Mouse (Mus musculus): ENCODE data around the gene Adarb1. TPM values are rescaled to one million over a fixed set of nuclear protein-coding genes. Genes with fewer than 3 reads are reported as not detected.
A peak's percentile ranks its signal among the peaks of the same experiment; 100 is the strongest.
"Not testable (repeated sequence)": the region's sequence is repeated elsewhere in the genome, so short reads cannot be mapped to it uniquely, and the experiment has no call there.

Gene Adarb1
- total and polyA plus RNA-seq, 3 experiments, result 11.3 to 23.5 (median 14.4) TPM

DNA sequence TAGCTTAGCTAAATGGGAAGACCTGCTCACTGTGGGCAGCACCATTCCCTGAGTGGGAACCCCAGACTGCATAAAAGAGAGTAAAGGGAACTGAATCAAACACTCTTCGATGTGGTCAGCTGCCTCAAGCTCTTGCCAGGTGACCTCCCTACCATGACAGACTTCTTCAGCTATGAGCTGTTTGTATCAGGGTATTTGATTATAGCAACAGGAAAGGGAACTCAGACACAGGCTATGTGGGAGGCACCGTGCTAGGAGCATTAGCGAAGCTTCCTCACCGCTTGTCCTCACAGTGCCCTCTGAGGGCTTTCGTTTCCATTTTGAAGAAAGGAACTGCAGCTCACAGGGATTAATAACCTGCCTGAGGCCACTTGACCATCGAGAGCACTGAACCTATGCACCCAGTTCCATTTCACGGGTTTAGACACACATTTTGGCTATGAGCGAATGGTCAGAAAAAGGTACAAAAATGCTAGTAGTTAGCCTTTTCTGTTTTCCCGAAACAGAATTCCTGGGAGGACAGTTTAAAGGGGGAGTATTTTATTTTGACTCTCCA is 103.3 kb downstream of the Adarb1 start:
- DNase-seq, result no peak

DNA sequence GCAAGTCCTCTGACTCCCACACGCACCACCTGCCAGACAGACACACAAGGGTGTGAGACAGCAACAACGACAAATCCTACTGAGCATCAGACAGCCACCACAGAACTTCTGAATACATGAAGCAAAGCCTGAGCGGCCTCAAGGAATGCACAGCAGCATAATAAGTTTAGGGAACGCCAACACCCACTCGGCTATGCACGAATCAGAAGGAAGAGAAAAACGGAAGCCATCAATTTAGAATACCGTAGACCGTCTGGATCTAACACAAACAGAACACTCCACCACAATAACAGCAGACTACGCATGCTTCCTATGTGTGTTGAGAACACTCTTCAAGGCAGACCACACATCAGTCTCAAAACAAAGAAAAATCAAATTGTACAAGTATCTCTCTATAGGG is 109.1 kb downstream of the Adarb1 start:
- DNase-seq, result no peak

DNA sequence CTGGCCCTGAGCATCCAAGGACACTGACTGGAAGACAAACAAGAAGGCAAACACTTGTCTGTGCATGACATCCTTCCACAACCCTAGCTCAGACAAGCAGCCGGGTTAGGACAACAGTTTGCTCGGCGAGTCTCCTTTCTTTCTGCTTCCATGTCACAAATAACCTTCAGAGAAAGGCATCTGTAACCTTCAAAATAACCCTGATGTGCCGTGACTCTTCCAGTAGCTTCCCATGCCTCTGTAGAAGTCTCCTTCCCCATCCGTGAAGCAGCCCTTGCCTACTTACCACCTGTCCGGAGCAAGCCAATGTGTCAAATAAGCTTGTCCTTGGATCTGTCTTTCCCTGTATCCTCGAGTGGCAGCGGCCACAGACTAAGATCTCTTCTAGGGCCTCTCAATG is 112.3 kb downstream of the Adarb1 start:
- peak; percentile 8 for DNase-seq

DNA sequence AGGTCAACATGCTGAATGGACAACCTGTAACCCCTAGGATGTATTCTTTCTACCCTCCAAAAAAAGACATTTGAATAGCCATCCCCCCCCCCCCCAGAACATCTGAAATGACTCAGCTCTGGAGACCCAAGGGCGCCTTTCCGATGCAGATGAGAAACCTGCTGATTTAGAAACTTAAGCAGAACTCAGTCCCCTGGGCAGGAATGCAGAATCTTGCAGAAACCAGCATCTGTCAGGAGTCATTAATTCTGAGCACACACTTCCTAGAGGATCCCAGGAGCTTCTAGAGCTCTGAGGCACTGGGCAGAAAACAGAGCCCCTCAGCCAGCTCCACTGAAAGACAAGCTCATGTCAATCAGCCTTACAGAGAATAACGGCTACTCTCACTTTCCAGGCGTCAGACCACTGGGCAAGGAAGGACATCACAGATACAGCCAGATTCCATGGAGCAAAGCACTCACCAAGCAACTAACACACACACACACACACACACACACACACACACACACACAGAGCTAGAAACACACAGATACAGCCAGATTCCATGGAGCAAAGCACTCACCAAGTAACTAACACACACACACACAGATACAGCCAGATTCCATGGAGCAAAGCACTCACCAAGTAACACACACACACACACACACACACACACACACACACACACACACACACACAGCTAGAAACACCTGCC is 113.1 kb downstream of the Adarb1 start:
- no peak for DNase-seq

DNA sequence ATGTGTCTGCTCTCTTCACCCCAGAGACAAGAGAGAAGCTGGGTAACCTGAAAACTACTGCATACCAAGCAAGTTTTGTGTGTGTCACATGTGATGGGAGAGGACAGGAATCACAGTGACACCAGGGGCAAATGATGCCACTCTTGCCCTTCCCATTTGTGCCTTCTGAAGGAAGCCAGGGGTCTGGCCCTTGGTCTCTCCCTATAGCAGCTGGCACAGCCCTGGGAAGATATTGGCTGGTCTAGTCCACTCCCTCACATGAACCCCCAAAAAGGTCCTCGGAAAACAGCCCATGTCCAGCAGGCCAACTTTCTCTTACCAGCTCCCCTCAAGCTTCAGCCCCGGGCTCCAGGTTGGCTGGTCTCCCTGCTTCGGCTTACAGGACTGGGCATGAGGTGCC is 113.7 kb downstream of the Adarb1 start:
- no peak for DNase-seq

DNA sequence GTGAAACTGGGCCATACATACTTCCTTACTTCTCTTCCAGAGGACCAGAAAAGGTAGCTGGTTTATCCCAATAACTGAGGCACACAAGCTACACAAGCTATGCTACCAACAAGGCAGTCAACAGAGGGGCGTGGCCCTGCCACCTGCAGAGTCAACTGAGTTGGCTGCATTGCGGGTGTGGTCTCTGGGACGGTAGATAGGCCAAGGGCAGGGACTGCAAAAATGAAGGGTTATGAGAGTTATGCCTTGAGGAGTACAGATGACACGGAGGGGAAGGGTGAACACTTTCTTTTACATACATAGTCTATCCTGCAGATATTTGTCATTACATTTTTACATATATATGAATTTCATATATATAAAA is 117.2 kb downstream of the Adarb1 start:
- DNase-seq, result no peak

DNA sequence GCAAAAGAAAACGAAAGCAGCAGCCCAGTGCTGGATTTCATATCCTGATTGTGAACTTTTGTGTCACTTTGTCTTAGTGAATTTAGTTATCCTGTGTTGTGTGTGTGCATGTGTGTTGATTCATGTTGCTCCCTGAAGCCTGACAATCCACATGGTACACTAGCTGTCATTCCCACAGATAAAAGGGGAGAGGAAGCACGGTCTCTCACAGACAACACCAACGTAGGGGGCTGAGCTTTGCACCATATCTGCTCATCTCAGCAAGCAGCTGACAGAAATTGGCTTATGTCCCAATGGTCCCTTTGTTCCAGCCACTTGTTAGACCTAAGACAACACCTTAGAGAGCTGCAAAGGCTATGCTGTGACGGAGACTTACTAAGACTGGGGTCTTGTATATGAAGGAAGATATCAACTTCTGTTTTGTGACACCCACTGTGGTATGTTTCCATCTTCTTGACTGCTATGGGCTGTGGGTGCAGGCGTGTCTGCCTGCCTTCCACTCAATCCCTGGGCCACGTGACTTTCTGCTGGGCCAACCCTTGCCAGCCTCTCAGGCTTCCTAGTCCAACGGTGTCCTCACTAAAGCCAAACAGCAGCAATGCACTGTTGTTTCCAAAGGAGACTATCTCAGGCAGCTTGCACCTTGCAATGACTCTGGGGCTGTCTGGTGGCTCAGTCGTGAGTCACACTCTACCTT is 117.7 kb downstream of the Adarb1 start:
- no peak for DNase-seq

DNA sequence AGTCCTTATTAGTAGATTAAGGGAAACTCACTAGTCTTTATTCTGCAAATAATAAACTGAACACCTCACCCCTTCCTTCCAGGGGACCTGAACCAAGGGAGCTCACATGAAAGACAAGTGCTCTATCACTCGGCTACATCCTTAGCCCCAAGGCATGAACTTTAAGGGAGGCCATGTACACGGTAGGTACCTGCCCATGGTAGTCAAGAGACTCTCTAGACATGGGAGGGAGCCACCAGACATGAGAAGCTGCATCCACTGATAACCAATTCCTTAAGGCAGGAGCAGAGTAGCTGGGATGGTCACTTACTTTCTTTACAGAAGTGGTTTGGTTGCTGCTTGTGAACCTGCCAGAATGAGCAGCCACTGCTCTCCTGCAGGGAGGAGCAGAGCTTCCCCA is 118.9 kb downstream of the Adarb1 start:
- no peak for DNase-seq

DNA sequence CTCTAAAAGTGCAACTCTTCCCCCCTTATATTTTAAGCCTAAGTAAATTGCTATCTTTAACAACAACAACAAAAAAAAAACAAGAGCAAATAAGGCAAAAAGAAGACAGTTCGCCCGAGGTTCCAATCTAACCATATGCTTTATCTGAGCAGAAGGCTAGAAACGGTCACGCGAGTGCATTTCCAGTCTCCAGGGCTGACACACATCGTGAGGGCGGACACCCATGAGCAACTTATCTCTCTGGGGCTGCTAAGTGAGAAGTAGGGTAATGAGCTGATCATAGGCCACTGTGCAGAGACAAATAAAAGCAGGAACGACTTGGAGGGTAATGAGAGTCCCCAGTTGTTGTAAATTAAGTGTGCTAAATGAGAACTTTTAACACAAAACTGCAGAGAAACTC is 119.4 kb downstream of the Adarb1 start:
- no peak for DNase-seq

DNA sequence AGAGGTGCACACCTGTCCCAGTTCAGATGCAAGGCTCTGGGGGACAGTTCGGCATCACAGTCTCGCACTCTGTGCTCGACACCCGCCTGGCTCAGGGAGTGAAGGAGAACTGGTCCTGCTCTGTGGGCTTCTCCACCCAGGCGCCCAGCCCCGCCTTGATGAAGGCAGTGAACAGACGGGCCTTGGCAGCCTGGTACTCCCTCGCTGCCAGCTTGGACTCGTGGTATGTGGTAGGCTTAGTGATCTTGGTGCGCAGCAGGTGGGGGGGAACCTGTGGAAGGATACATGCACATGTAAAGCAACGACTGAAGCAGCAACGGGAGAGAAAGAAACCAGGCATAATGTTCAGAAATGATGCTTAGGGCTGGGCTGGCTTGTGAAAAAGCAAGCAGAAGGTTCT is 123.4 kb downstream of the Adarb1 start:
- DNase-seq, result no peak

DNA sequence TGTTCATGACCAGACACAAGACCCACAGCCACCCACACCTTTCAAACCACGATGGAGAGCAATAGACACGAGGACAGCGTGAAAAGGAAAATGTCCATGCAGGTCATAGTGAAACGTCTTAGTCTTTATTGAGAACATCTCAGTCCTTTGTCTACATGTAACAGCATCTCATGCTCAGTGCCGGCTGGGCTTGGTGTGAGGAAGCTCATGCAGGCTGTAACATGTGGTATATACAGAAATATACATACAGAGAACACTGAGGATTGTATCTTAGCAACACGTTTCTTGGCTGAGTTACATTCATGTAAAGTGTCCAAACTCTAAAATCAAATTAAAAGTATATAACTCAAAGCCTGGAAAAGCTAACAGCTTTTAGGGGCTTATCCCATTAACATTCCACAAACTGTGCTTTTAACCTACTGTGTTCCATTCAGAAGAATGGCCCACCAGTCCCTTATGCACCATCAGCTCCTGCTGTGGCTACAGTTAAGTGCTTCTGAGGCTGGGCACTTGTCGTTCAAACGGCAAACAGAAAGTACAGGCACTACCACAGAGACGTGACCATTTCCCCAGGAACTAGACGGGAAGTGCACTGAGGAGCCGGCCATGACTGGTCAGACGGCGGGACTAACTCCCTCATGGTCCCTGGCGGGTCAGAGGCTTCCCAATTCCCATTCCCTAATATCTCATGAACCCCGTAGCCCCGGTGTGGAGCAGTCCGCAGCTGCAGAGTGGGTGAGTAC is 127.3 kb downstream of the Adarb1 start:
- DNase-seq, result no peak

DNA sequence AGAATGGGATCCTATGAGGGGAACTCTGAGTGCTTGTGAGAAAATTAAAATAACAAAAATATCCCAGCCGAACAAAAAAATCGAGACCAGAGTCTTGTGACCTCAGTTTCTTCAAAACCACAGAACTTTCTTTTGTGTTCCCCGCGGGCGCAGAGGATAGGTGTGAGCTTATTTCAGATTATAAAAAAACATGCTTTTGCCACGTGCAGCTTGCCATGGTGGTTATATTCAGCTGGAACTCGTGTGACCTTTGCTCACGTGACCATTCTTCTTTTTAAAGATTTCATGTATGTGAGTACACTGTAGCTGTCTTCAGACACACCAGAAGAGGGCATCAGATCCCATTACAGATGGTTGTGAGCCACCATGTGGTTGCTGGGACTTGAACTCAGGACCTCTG is 128.5 kb downstream of the Adarb1 start:
- no peak for DNase-seq

DNA sequence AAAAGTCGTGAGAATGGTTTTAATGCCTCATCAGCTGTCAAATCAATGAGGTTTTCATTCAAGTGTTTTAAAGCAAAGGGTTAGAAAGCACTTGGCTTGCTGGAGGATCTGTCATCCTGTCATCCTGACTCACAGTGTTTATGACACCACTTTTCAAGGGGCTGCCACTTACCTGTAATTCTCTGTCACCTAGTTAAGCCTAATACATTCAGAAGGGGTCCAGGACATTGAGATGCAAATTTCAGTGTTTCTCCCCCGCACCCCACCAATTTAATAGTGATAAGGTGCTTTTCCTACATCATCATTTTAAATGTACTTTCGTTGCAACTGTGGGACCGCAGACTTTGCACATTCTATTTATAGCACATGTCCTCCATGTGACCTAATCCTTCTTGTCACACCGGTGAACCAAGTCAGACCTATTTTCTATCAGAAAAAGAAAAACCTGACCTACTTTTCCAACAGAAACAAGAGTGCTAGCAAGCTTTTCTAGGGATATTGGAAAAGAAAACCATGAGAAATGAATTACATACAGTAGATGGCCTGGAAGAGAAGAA is 129.4 kb downstream of the Adarb1 start:
- DNase-seq, result no peak

DNA sequence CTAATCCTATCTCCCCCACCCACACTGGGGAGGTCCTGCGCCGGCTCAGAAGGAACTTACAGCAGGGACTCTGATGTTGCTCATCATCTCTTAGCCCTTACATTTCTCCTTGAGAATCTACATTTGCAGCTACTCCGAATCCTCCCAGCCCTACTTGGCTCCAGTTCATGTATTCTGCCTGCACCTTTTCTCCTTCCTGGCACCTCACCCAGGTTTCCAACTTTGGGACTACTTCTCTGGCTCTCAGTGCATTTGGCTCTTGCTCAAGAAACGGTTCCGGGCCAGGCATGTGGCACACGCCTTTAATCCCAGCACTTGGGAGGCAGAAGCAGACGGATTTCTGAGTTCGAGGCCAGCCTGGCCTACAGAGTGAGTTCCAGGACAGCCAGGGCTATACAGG is 130.4 kb downstream of the Adarb1 start:
- DNase-seq, result no peak

DNA sequence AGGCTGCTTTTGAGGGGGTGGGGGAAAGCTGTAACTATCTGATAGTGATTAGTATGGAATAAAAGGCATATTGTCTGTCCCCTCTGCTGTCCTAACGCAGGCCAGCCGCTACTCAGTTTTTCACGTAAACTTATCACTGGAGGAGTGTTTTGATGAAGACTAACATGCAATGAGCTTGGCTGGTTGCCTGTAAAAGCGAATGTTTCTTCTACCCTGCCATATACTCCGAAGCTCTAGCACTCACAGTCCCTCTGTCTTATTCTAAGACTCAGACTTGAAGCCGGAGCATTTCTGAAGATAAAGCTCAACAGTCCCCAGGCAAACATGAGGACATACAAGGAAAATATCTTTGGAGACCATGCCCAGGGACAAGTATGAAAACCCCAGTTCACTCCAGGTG is 133.2 kb downstream of the Adarb1 start:
- DNase-seq, result no peak

DNA sequence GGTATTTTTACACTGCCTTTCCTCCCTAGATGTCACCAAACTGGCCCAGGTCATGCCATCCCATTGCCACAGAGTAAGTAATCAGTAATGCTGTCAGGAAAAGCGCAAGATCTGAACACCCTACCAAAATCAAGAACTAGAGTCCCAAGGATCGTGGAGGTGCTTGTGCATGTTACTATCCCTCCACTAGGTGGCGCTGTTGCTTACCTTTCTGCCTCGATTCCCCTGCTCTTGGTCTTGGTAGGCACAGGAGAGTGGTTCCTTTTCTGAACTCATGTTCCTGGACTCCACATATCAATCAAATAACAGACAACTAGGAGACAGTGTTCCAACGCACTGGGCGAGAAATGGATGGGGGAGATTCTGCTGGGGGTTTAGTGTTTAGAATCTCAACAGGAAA is 135.2 kb downstream of the Adarb1 start:
- peak; percentile 53 for DNase-seq

DNA sequence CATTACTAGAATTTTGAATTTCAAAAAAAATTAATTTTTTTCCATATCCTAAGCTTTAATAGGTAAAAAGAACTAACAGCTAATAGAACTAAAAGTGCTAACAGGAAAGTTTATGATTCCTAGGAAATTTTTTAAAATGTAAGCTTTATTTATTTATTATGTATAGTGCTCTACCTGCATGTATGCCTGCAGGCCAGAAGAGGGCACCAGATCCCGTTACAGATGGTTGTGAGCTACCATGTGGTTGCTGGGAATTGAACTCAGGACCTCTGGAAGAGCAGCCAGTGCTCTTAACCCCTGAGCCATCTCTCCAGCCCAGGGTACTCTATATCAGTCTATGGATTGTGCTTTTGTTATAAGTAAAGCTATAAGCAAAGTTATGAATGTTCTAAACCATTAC is 136.0 kb downstream of the Adarb1 start:
- not testable (repeated sequence) for DNase-seq

DNA sequence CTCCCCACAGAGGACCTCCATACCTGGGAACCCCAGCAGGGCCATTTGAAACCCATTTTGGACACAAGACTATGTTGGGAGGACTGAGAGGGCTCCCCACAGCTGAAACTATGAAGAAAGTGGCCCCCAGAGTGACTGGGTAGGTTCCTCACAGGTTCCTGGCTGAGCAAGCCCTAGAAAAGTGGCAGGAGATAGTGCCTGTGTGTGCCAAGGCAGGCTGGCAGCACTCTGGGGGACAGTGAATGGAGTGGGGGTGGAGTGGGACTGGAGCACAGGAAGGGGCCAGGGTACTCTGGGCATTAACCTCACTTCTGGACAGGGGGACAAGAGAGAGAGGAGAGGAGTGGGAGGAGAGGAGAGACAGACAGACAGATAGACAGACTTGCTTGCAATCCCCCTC is 144.3 kb downstream of the Adarb1 start:
- DNase-seq, result no peak

DNA sequence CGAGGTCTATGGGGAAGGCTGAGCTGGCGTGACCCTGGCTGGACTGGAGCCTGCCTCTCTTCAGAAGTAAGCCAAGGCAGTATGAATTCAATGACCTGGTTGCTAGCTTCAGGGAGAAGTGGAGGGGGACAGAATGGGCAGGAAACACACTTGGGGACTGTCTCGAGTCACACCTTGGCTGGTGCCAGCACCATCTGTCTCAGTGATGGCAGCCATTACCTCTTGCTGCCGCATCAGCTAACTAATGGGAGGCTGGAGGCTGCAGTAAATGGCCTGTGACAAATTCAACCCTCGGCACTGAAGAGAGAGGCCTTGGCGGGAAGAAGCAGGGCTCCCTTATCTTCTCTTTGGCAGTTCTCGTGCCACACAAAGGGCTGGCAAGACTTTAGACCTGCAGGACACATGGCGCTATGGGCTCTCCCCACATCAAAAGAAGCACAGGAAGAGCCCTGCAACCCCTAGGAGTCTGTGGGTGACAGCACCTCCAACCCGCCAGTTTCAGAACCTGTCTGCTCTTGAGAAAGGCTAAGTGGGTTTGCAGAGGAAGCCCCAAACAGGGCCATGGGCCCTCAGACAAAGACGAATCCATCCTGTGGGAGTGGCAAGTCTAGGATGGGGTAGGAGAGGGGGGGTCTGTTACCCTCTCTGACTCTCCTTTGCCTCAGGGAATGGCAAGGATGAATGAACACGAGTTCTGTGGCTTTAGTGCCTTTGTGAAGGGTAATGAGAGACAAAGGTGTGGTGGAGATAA is 144.9 kb downstream of the Adarb1 start:
- DNase-seq, result no peak

DNA sequence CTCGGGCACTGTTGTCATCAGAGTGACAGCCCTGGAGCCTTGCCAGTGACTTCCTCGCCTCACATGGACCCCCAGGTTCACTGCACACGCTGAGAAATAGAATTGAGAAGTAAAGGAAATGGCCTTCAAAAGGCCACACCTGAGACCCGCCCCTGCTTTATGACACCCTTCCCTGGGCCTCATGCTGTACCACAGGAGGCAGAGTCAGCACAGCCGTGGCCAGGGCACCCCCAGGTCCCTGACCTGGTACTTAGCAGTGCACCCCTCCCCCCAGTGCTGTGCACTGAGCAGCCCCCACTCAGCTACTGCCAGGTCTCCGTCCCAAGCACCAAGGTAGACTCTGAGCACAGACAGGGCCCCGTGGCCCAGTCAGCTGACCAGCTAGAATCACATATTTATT is 148.9 kb downstream of the Adarb1 start:
- DNase-seq, result no peak

DNA sequence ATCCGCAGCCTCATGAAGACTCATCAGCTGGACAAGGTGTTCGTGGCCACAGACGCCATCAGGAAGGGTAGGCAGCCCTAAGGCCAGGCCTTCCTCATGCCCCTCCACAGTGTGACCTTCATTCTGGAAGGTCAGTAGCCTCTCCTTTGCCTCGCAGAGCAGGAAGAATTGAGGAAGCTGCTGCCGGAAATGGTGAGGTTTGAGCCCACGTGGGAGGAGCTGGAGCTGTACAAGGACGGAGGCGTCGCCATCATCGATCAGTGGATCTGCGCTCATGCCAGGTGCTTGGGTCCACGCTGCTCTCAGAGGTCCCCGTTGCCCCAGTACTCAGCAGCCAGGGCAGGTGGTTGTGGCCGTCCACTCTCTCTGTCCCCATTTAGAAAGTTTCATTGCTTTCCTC is 151.0 kb downstream of the Adarb1 start:
- DNase-seq, result no peak

DNA sequence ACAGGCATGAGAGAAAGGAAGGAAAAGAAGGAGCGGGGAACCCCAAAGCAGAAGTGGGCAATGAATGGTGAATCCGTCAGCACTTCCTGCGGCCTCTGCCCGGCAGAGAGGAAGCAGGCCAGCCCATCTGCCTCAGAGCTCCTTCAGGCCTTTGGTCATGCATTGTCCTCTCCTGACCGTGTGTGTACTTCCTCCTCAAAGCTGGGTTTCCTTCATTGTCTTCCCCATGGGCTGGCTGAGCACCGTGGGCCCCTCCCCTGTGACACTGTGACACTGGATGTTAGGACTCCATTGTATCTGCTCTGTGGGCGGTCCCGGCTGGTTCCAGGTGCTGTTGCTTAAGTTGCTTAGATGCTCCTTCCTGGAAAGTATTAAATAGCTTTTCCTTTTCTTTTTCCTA is 151.8 kb downstream of the Adarb1 start:
- no peak for DNase-seq
